Mouse (Mus musculus) heart, postnatal 0 days (tissue): ENCODE data around the gene Cldn18.

Experiments used
- CTCF ChIP-seq: IDR thresholded peaks from 2 replicates; pipeline ENCODE4 v1.5.1; 2016; ENCODE audit warnings: antibody characterized with exemption, control low read depth, low read depth
- EP300 ChIP-seq: IDR thresholded peaks from 2 replicates; pipeline ENCODE4 v1.6.1; 2016; ENCODE audit warnings: antibody characterized with exemption, low read depth

- TF ChIP-seq EP300, result no peak
- TF ChIP-seq CTCF, result no peak
These were observed 41.4 kb downstream of the Cldn18 start for GRCm38 (mm10) chr9:99675714-99676113.
